Mouse (Mus musculus) layer of hippocampus, postnatal 25 days (tissue): ENCODE results near the gene Cbx7. TPM values are rescaled to one million over a fixed set of nuclear protein-coding genes. Genes with fewer than 3 reads are reported as not detected.

ENCODE experiments used
- DNase-seq, 2 experiments: peaks; one replicate each; pipeline ENCODE4 v3.0.0; 2022; ENCODE audit warnings: mixed read lengths in 2 of 2, low spot score in 1 of 2; ENCODE audit errors: extremely low spot score in 1 of 2
- total RNA-seq, 2 experiments: library from RNA; stranded (reverse); gene quantifications; 2 replicates each; pipeline ENCODE4 v1.2.3; 2021

Cbx7 gene
- total RNA-seq: 10 to 100 TPM; 32.1 to 35.7 TPM

DNA sequence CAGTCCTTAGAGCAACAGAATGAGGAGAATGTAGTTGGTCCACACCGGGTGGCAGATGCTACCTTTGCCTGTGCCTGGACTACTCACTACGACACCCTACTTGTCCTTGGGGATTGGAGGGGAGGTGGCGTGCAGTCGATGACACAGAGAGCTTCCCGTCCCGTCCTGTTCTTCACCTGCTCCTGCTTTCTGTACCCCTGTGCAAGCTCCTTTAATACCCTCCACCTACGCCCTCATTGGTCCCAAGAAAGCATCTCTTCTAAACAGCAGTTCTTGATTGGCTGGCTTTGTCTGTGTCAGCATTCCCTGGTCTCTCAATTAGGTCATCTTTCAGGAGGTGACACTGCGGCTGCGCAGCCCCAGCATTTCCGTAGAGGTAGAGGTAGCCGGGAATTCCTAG, at the start of gene Cbx7:
Cbx7 (minus strand) TSS at position 180 of the 400 bp plus-strand sequence.
- DNase-seq: no peak

- no peak for DNase-seq
Observed at GRCm38 (mm10) chr15:80020516-80020915, 49.6 kb upstream of the Cbx7 start.

GRCm38 (mm10) chr15:80019625-80020024, 48.7 kb upstream of the Cbx7 start:
- DNase-seq: no peak

- DNase-seq: no peak
Observed at GRCm38 (mm10) chr15:80019220-80019619, 48.3 kb upstream of the Cbx7 start.

GRCm38 (mm10) chr15:80016563-80017301, 45.8 kb upstream of the Cbx7 start:
- DNase-seq: no peak

- no peak for DNase-seq
Observed at GRCm38 (mm10) chr15:80015211-80015952, 44.5 kb upstream of the Cbx7 start.

GRCm38 (mm10) chr15:80014321-80015210, 43.6 kb upstream of the Cbx7 start, which contains the start of gene Pdgfb:
Gene Pdgfb (minus strand): TSS chr15:80014977.
- DNase-seq: peak; percentile 37 to 52

DNA sequence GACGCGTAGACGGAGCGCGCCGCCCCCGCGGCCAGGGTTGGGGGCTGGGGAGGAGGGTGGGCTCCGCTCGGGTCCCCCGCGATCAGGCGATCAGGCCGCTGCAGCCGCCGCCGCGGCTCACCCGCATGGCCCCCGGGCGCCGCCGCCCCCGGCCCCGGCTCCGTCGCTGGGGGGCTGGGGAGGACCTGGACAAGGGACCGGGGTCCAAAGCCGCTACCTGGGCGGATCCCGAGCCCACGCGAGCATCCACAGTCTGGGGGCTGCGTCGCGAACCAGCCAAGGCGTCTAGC, 43.1 kb upstream of the Cbx7 start:
- no peak for DNase-seq

DNA sequence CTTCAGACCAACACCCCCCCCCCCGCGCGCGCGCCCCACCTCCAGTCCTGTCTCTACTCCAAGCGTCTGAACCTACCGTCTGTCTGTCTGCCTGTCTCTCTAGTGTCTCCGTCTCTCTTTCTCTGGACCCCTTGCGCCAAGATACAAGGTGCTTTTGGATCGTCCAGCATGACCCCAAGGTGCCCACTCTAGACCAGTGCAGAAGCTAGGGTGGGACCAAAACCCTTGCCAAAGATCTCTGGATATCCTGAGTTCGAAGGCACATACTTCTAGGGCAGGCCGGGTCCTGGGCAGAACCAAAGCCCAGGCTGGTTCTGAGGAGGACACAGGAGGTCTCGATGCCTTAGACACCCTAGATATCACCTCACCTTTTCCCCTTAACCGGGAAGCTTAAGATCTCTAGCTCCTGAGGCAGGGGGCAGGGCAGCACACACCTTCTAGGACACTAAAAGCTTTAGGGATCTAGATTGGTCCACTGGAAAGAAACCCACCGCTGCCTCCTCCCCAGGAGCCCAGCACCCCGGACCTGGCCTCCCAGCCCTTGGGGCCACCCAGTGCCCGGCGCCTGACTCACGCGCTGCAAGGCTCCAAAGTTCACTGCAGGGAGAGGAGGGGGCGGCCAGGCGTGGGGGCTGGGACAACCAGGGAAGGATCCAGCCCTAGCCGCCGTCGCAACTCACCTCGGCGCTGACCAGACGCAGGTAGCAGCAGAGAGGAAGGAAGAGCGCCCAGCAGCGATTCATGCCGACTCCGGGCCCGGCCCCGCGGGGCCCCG, 42.5 kb upstream of the Cbx7 start:
- DNase-seq: no peak

DNA sequence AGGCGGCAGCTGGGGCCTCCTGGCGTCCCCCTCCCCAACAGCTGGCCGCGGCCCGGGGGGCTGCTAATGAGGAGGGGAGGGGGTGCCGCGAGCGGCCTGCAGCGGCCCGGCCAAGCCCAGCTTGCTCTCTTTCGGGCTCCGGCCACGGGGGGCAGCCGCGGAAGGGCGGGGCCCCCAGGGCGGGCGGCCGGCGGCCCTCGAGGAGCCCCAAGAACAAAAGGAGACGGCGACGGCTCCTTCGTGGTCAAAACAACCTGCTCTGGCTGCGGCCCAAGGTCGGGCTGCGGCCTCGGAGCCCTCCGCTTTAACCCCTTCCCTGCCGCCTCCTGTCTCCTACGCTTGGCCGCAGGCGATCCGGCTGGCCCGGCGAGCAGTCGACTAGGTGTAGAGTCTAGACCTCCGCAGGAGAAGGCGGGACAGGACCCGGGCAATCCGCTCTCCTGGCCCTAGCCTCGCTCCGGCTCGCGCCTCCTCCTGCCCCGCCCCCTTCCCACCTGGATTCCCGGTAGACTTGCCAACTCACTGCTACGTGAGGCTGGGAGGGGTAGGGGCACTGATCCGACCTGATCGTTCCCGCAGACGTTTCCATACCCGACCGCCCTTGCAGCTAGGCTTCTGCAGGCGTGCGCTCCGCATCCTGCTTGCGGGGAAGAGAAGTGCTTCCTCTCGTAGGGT, 41.7 kb upstream of the Cbx7 start:
- DNase-seq: peak; percentile 54 to 65

- DNase-seq: peak; percentile 73 to 75
Observed at GRCm38 (mm10) chr15:80011778-80012526, 41.0 kb upstream of the Cbx7 start.

DNA sequence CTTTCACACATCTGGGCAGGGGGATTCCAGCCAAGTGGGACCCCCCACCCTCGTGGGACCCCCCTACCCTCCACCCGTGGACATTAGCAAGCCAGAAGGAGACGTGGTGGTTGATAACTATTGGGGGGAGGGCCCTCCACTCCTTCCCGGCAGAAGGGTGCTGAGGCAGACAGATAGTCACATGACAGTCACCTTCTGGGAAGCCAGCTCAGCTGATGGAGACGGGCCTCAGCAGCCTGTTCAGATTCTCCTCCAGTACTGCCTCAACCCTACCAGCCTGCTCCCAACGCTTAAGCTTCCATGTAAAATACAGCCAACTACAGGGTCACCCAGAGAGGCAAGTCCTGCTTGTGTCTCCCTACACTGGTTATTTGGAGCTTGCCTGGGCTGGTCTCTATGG, 40.3 kb upstream of the Cbx7 start:
- no peak for DNase-seq

DNA sequence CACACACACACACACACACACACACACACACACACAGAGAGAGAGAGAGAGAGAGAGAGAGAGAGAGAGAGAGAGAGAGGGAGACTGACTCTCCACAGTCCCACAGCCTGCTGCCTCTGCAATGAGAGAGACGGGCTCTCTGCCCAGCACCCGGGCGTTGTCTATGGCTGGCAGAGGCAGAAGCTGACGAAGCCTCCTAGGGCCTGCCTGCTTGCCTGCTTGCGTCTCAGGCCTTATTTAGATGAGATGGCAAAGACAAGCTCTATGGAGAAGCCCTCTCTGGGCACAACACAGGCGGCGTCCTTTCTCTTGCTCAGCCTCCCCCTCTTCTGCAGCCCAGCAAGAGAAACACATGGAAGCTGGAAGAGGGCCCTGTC, 39.3 kb upstream of the Cbx7 start:
- peak in 1 of 2 experiments; percentile 53 for DNase-seq

DNA sequence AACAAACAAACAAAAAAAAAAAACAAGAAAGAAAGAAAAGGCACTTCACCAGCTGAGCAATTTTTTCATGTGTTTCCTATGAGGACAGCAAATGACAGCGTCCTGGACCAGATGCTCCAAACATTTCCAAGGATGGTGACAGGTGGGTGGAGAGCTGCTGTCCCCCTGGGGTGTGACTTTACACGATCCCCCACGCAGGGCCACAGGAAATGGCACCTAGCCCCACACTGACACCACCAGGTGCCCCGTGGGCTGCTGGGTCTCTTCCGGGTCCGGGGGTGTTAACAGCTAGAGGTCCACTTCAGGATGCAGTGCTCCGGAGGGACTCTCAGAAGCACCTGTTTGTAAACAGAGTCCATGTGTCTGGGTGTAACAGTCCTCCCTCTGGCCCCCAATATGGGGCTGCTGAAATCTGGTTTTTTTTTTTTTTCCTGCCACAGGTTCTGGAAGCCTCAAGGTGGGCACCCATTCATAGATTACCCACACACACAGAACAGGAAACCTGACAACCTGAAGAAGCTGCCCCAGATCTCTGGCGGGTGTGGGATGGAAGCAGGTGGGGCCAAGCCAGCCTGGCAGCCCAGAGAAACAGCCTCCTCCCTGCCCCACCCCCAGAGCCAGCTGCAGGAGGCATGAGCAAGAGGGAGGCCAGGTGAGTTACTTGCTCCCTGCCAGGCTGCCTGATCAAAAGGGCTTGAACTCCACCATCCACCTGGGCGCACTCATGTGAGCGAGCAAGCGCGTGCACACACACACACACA, 38.7 kb upstream of the Cbx7 start:
- DNase-seq: no peak

- no peak for DNase-seq
Observed at GRCm38 (mm10) chr15:80008461-80008860, 37.5 kb upstream of the Cbx7 start.

- DNase-seq: no peak
Observed at GRCm38 (mm10) chr15:80006156-80006555, 35.2 kb upstream of the Cbx7 start.

DNA sequence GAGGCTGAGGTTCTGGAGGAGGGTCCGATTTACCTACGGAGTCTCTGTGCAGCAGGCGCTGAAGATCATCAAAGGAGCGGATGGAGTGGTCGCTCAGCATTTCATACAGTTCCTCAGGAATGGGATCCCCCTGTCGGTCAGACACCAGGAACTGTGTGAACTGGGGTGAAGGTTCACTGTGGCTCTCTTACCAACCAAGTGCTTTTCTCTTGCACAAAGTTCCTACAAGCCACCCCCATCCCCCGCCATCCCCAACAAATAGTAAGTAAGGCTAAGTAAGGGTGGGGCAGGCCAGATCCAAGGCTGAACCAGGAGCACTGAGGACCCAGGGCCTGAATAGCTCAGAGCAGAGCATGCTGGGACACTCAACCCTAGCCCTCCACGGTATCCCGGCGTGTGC, 34.5 kb upstream of the Cbx7 start:
- no peak for DNase-seq

DNA sequence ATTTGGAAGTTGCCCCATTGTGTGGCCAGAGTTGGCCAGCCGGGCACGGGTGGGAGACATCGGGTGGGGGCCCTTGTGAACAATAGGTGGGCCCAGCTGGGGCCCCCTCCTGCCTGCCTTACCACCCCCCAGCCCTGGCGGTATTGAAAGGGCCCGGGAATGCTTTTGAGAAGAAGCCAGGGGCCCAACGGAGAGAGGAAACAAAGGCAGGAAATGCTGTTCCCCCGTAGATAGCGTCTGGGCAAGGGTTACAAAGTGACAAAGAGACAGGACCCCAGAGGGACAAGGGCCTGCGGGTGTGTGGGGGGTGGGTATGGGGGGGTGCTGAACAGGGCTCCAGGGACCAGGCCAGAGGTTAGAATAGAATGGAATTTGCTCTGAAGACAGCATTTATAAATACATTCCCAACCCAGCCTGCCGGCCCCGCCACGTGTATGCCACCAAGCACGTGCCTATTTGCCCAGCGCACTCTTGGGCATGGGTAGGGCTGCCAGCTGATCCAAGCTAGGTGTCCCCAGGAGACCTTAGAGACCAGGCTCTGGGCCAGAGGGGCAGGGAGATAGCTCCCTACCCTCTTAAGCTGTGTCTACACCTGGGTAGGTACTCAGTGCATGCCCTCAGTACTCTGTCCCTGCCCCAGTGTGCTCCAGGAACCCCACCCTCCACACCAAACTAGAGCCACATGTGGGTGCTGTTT, 33.9 kb upstream of the Cbx7 start:
- DNase-seq: no peak
